Mouse (Mus musculus) kidney, adult 2 months (tissue): Measurements from ENCODE around the gene Cebpb.

Experiments used
- CTCF ChIP-seq: fragments of 200-500 bp; conservative IDR thresholded peaks from 2 replicates; pipeline ENCODE4 v1.5.1; 2011; ENCODE audit warnings: low read depth, mild to moderate bottlenecking, control low read depth, low read length, moderate library complexity, mixed read lengths; ENCODE audit not compliant: insufficient read depth, insufficient read length
- POLR2A ChIP-seq: fragments of 200-500 bp; IDR thresholded peaks from one replicate; pipeline ENCODE4 v1.6.1; 2011; ENCODE audit warnings: low read depth, low read length, control low read depth

DNA sequence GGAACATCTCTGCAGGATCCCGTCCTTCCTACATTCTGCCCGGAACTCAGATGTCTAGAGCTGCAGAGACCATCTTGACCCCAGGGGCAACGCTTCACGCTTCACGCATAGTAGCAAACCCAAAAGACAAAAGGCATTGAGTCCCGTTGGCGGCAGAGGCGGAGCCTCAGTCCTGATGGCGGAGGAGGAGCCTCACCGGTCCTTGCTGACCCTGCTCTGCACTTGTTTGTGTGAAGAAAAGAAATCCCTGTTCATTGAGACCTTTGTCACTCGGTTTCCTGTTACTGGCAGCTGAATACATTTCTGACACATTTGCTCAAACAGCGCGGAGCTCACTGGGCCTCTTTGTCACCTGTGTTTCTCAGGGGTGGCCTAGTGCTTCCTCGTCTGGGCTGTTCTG is 6.8 kb downstream of the Cebpb start:
- TF ChIP-seq CTCF: no peak
- no peak for TF ChIP-seq POLR2A
